Mouse (Mus musculus) cerebellum, postnatal 10 days (tissue): ENCODE measurements at regions not wholly inside any gene's neighbourhood (a gene's known extent, or its start where the extent isn't known, plus 50 kb on each side); places are given as distances from the start of the nearest gene placed in this dataset.

Source experiments
- DNase-seq, 2 experiments: peaks; one replicate each; pipeline ENCODE4 v3.0.0; 2021; ENCODE audit warnings: mixed read lengths in 2 of 2

DNA sequence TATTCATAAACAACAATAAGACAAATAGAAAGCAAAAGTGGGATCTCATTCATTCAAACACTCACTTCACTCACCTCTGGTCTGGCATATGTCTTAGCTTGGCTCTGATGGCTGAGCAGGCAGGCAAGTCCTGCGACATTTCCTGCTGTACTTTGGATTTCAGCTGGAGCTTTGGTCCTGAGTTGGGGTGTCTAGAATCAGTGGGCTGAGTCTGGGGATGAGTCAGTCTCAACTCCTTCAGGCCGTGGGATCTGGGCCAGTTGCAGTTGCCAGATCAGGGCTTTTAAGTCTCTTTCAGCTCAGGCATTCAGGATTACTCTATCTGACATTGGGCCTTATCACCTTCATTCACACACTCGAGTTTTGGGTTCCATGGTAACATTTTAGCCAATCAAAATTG lies 454.1 kb downstream of the Adra2a start:
- peak; percentile 4 to 6 for DNase-seq

- peak; percentile 34 to 47 for DNase-seq
Observed at GRCm38 (mm10) chr19:54533858-54534257, 489.9 kb downstream of the Adra2a start.

- DNase-seq: no peak
Observed at GRCm38 (mm10) chr19:54555351-54555750, 511.4 kb downstream of the Adra2a start.

GRCm38 (mm10) chr19:54557984-54558383 lies 514.0 kb downstream of the Adra2a start:
- DNase-seq: peak; percentile 67 to 68

DNA sequence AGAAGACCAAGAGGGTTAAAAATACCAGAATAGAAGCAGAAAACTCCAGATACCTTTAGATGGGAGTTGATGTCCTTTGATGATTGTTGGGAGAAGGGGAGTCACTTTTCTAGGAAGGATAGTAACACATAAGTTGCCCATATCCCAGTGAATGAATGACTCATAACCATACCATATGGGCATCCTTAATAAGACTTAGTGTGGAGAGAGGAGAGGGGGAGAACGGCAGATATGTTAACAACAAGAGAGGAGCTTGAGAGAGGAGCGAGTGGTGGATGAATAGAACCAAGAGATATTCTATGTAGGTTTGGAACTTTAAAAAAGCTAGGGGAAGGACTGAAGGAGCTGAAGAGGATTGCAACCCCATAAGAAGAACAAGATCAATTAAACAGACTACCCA lies 539.6 kb downstream of the Adra2a start:
- DNase-seq: no peak

DNA sequence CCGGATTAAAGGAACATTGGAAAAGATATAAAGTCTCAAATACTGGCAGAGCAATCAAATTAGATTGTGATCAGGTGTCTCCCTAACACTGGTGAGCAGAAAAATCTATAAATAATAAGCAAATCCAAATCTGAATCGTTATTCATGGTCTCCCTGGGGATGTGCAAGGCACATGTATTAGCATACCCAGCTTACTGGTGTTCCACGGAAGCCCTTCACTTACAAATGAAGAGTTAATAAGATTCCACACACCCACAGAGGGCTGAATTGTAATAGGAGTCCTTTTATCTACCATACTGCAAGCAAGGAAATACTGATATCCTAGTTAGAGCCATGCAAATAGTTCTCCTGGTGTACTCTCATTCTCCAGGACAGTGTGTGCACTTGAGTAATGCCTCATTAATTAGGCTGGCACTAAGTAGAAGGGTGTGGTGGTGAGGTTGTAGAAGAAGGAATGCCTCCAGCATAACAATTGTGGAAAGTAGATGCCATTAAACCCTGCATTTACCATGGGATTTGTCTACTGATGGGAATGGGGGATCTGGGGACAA lies 540.8 kb downstream of the Adra2a start:
- no peak for DNase-seq

DNA sequence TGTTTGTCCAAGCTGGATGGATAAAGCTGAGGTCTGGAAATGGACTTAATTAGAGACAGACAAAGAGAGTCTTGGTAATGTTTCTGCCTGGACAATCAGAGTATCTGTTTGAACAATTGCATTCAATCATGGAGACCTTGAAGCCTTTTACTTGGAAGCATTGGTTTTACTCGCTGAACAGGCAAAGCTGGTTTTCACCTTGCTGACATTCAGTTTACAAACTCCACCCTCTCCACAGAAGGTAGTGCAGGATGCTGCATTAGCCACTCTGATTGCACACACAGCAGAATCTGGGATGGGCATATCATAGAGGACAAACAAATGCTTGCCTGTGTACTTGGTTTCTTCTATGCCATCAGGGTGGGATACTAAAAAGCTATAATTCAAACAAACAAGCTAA lies 541.4 kb downstream of the Adra2a start:
- DNase-seq: no peak

DNA sequence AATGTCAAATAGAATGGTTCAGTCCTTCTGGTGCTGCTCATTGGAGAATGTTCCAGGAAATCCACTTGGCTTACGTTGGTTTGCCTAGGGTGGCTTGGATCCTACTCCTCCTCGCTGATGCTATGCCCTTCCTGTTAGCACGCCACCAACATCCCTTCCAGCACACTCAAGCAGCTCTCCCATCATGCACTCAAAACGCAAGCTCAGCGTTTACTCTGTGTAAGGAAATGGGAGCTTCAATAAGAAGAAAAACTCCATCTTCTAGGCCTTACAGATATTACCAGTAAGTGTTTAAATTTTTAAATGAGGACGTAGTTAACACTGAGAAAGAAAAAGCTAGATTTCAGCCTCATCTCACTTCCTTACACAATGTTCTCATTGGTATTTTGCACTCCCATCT lies 523.7 kb downstream of the Gpam start:
- DNase-seq: no peak

DNA sequence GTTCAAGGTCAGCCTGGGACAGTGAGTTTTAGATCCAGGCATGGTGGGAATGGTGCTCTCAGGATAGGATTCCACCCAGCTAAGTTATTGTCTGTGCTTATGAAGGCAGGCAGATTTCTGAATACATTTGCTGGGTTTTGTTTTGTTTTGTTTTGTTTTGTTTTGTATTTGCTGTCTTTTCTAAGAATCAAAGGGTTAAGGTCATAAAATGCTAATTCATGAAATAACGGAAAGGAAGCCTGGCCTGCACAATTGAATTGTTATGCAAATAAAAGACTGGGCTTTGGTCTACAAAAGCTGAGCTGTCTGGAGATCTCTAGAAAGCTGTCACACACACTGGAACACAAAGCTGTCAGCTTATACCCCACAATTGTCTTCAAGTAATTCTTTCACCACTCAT lies 521.7 kb downstream of the Gpam start:
- DNase-seq: no peak

DNA sequence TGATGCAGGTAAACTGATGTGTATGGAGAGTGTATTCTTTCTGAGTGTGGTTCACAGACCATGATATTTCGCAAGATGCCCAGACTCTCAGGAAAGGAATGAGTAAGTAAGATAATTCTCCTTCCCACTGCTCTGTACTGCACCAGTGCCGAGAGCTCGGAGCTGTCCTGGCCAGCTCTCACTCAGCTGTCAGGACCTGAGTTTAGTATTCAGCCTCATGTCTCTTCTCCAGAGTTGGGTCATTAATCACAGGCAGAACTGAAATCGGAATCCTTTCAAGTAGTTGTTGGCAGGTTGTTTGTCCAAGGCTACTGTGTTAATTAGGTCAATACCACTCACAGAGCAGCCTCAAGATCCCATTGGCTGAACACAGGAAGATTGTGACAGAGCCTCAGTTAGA lies 510.1 kb downstream of the Gpam start:
- no peak for DNase-seq
